Mouse (Mus musculus) spleen, adult 2 months (tissue): Measurements from ENCODE around the gene Fam131c.

Experiments used
- CTCF ChIP-seq: fragments of 200-500 bp; IDR thresholded peaks from 2 replicates; pipeline ENCODE4 v1.5.1; 2011; ENCODE audit warnings: mild to moderate bottlenecking, inconsistent platforms; ENCODE audit not compliant: insufficient read depth, insufficient read length, insufficient replicate concordance; ENCODE audit errors: extremely low read depth
- POLR2A ChIP-seq: fragments of 200-500 bp; IDR thresholded peaks from 2 replicates; pipeline ENCODE4 v1.6.1; 2011; ENCODE audit warnings: low read depth, low read length, inconsistent platforms

- TF ChIP-seq CTCF = no peak
- TF ChIP-seq POLR2A = no peak
Measured at GRCm38 (mm10) chr4:141379674-141380073, 11.7 kb downstream of the Fam131c start.
